Comparison of ENCODE assay signal across 30 mouse cellular contexts in genomic region chr13:76840712-76841111, GRCm38 (mm10).
"Had no signal": no experiment of that assay in that cellular context is flagged by ENCODE, and none has a peak within 500 bp of the region (broad histone marks: within the 10 kb centered on the region; RNA-seq: fewer than 3 reads in every experiment).

No protein-coding gene starts in this region.

- H3K4me1 ChIP-seq: limb, embryonic 10.5 days; limb, embryonic 12.5 days; limb, embryonic 13.5 days; limb, embryonic 15.5 days; liver, embryonic 12.5 days; liver, embryonic 13.5 days; liver, embryonic 15.5 days; lung, embryonic 15.5 days; midbrain, embryonic 12.5 days; midbrain, embryonic 15.5 days; neural tube, embryonic 12.5 days had no signal

- H3K27ac ChIP-seq: limb, embryonic 10.5 days; limb, embryonic 12.5 days; limb, embryonic 13.5 days; limb, embryonic 15.5 days; liver, embryonic 12.5 days; liver, embryonic 13.5 days; liver, embryonic 14.5 days; liver, embryonic 15.5 days; lung, embryonic 15.5 days; macrophage; midbrain, embryonic 10.5 days; midbrain, embryonic 12.5 days; midbrain, embryonic 13.5 days; midbrain, embryonic 15.5 days; neural tube, embryonic 12.5 days had no signal

- H3K4me3 ChIP-seq: limb, embryonic 10.5 days; limb, embryonic 12.5 days; limb, embryonic 13.5 days; limb, embryonic 15.5 days; liver, embryonic 12.5 days; liver, embryonic 13.5 days; liver, embryonic 15.5 days; lung, embryonic 15.5 days; megakaryocyte, embryonic 14.5 days; midbrain, embryonic 10.5 days; midbrain, embryonic 12.5 days; midbrain, embryonic 13.5 days; midbrain, embryonic 15.5 days; myocyte; neural tube, embryonic 12.5 days had no signal

- DNase-seq: left cerebral cortex, postnatal 4 days; liver; liver, embryonic 13.5 days; liver, postnatal 0 days; lung, adult 18-20 months; lung, adult 2 months; lung, embryonic 14.5 days; lung, postnatal 10 days; lung, postnatal 14 days; lung, postnatal 36 days; lung, postnatal 4 days; midbrain, embryonic 14.5 days had no signal

- H3K9me3 ChIP-seq: limb, embryonic 10.5 days; limb, embryonic 12.5 days; limb, embryonic 13.5 days; limb, embryonic 15.5 days; liver, embryonic 12.5 days; liver, embryonic 13.5 days; liver, embryonic 15.5 days; lung, embryonic 15.5 days; megakaryocyte, embryonic 14.5 days; midbrain, embryonic 10.5 days; midbrain, embryonic 12.5 days; midbrain, embryonic 13.5 days; midbrain, embryonic 15.5 days; neural tube, embryonic 12.5 days had no signal

- H3K4me2 ChIP-seq: limb, embryonic 12.5 days; limb, embryonic 13.5 days; limb, embryonic 15.5 days; liver, embryonic 11.5 days; liver, embryonic 12.5 days; liver, embryonic 13.5 days; liver, embryonic 15.5 days; lung, embryonic 14.5 days; lung, embryonic 15.5 days; midbrain, embryonic 11.5 days; midbrain, embryonic 12.5 days; midbrain, embryonic 13.5 days; midbrain, embryonic 15.5 days; neural tube, embryonic 12.5 days had no signal

- H3K36me3 ChIP-seq: limb, embryonic 10.5 days; limb, embryonic 12.5 days; limb, embryonic 13.5 days; limb, embryonic 15.5 days; liver, embryonic 12.5 days; liver, embryonic 13.5 days; liver, embryonic 15.5 days; lung, embryonic 15.5 days; midbrain, embryonic 10.5 days; midbrain, embryonic 12.5 days; midbrain, embryonic 13.5 days; midbrain, embryonic 15.5 days; neural tube, embryonic 12.5 days had no signal

- H3K27me3 ChIP-seq: limb, embryonic 12.5 days; limb, embryonic 13.5 days; limb, embryonic 15.5 days; liver, embryonic 12.5 days; liver, embryonic 13.5 days; liver, embryonic 15.5 days; lung, embryonic 15.5 days; megakaryocyte, embryonic 14.5 days; midbrain, embryonic 12.5 days; midbrain, embryonic 13.5 days; midbrain, embryonic 15.5 days; neural tube, embryonic 12.5 days had no signal

- H3K9ac ChIP-seq: limb, embryonic 12.5 days; limb, embryonic 13.5 days; limb, embryonic 15.5 days; liver, embryonic 12.5 days; liver, embryonic 13.5 days; liver, embryonic 14.5 days; liver, embryonic 15.5 days; liver, postnatal 0 days; lung, embryonic 14.5 days; lung, embryonic 15.5 days; midbrain, embryonic 12.5 days; midbrain, embryonic 13.5 days; midbrain, embryonic 15.5 days; neural tube, embryonic 12.5 days had no signal
